Mouse (Mus musculus): Measurements from ENCODE around the gene Edaradd.

GRCm38 (mm10) chr13:12442008-12442587 lies 78.1 kb downstream of the Edaradd start:
- TF ChIP-seq CTCF (IDR thresholded peaks at IDR 0.05) (no peak), POLR2A (IDR thresholded peaks at IDR 0.05; ENCODE audit: insufficient read depth, low read depth, low read length) (no peak)

Data from heart, adult 2 months (tissue).